In genomic region chr4:87739104-87739503, GRCm38 (mm10) we compare ENCODE assay signal across 19 mouse cellular contexts.
DNase-seq lines count a peak whose midpoint lies in the region; ATAC-seq lines count a peak whose summit lies in the region.
"Had no signal": no experiment of that assay in that cellular context is flagged by ENCODE, and none has a peak within 500 bp of the region (broad histone marks: within the 10 kb centered on the region; RNA-seq: fewer than 3 reads in every experiment).

No protein-coding gene starts in this region.

- no peak for DNase-seq in neural tube, embryonic 10.5 days (ENCODE audit: extremely low spot score, low spot score)
- DNase-seq in hindlimb bud, embryonic 11.5 days (ENCODE audit: extremely low spot score, low read depth, low spot score): peak; percentile 54
- no peak for DNase-seq in lung, postnatal 4 days
- DNase-seq in adrenal gland, adult 18-20 months (ENCODE audit: low spot score in 2 of 2): no peak
- DNase-seq in lung, adult 18-20 months: no peak
- DNase-seq: adrenal gland, postnatal 10 days; cerebellum, adult 9-11 months; gastrocnemius, postnatal 10 days; heart, adult 18-20 months; layer of hippocampus, postnatal 36 days; liver, postnatal 0 days; lung, postnatal 14 days; thymus, adult 2 months had no signal

- WGBS in neural tube, embryonic 13.5 days: 40% methylated on average over 2 of the region's 2 CpGs
- 70% methylated on average over 2 of the region's 2 CpGs for WGBS in forebrain, embryonic 13.5 days
- 28% methylated on average over 2 of the region's 2 CpGs for WGBS in neural tube, embryonic 15.5 days

- no peaks in the 10 kb centered on the region for H3K36me3 ChIP-seq in neural tube, embryonic 13.5 days
- H3K36me3 ChIP-seq in forebrain, embryonic 13.5 days (ENCODE audit: poor library complexity, severe bottlenecking): no peaks in the 10 kb centered on the region
- H3K36me3 ChIP-seq in neural tube, embryonic 15.5 days: no peaks in the 10 kb centered on the region
- H3K36me3 ChIP-seq: embryonic facial prominence, embryonic 13.5 days had no signal

- no peak overlapping the region for H3K4me2 ChIP-seq in neural tube, embryonic 13.5 days
- H3K4me2 ChIP-seq in forebrain, embryonic 13.5 days: no peak overlapping the region
- H3K4me2 ChIP-seq in neural tube, embryonic 15.5 days: no peak overlapping the region
- H3K4me2 ChIP-seq: embryonic facial prominence, embryonic 13.5 days had no signal

- no peak for ATAC-seq in neural tube, embryonic 13.5 days (ENCODE audit: low read depth)
- ATAC-seq in forebrain, embryonic 13.5 days: peak; percentile 20; the same call in 1 of the 2 replicates
- no peak for ATAC-seq in neural tube, embryonic 15.5 days (ENCODE audit: low FRiP score)
- ATAC-seq: intestine, embryonic 16.5 days; liver, postnatal 0 days had no signal

- H3K4me3 ChIP-seq in neural tube, embryonic 13.5 days: no peak overlapping the region
- no peak overlapping the region for H3K4me3 ChIP-seq in forebrain, embryonic 13.5 days
- no peak overlapping the region for H3K4me3 ChIP-seq in neural tube, embryonic 15.5 days (replicated peaks)
- H3K4me3 ChIP-seq: embryonic facial prominence, embryonic 13.5 days; megakaryocyte, embryonic 14.5 days had no signal

- no peaks in the 10 kb centered on the region for H3K27me3 ChIP-seq in neural tube, embryonic 13.5 days
- H3K27me3 ChIP-seq in forebrain, embryonic 13.5 days: no peaks in the 10 kb centered on the region
- no peaks in the 10 kb centered on the region for H3K27me3 ChIP-seq in neural tube, embryonic 15.5 days (replicated peaks)
- H3K27me3 ChIP-seq: embryonic facial prominence, embryonic 13.5 days; megakaryocyte, embryonic 14.5 days had no signal

- peaks cover 18% of the 10 kb centered on the region for H3K4me1 ChIP-seq in neural tube, embryonic 13.5 days (replicated peaks)
- H3K4me1 ChIP-seq in forebrain, embryonic 13.5 days: peaks cover 21% of the 10 kb centered on the region
- H3K4me1 ChIP-seq in neural tube, embryonic 15.5 days: peaks cover 15% of the 10 kb centered on the region
- H3K4me1 ChIP-seq: megakaryocyte, embryonic 14.5 days had no signal

- H3K9ac ChIP-seq in neural tube, embryonic 13.5 days: no peak overlapping the region
- H3K9ac ChIP-seq in forebrain, embryonic 13.5 days: no peak overlapping the region
- H3K9ac ChIP-seq in neural tube, embryonic 15.5 days (replicated peaks): no peak overlapping the region
- H3K9ac ChIP-seq: embryonic facial prominence, embryonic 13.5 days; liver, postnatal 0 days had no signal

- H3K27ac ChIP-seq in neural tube, embryonic 13.5 days (replicated peaks): peak overlapping the region; percentile 76
- peak overlapping the region; percentile 42; the same call in 1 of the 2 replicates for H3K27ac ChIP-seq in forebrain, embryonic 13.5 days
- H3K27ac ChIP-seq in neural tube, embryonic 15.5 days (replicated peaks): peak overlapping the region; percentile 73

- H3K9me3 ChIP-seq in neural tube, embryonic 13.5 days: no peaks in the 10 kb centered on the region
- H3K9me3 ChIP-seq in forebrain, embryonic 13.5 days (replicated peaks): no peaks in the 10 kb centered on the region
- H3K9me3 ChIP-seq in neural tube, embryonic 15.5 days (replicated peaks): 0 out of 2 replicates have a peak, but pooled peaks cover 3% of the 10 kb centered on the region
- H3K9me3 ChIP-seq: embryonic facial prominence, embryonic 13.5 days; megakaryocyte, embryonic 14.5 days had no signal
